Mouse (Mus musculus) embryonic facial prominence, embryonic 10.5 days (tissue): Measurements from ENCODE around the gene Hs6st3. TPM values are rescaled to one million over a fixed set of nuclear protein-coding genes. Genes with fewer than 3 reads are reported as not detected.

Experiments used
- DNase-seq: peaks from one replicate; pipeline ENCODE4 v3.0.0-alpha.2; 2017; ENCODE audit warnings: low spot score
- H3K27ac ChIP-seq: fragments of 300-500 bp; sonication (generic); replicated peaks from 2 replicates; pipeline ENCODE4 v1.5.1; 2016; ENCODE audit warnings: mild to moderate bottlenecking
- H3K27me3 ChIP-seq: fragments of 300-500 bp; sonication (generic); replicated peaks from 2 replicates; pipeline ENCODE4 v1.6.1; 2016; ENCODE audit warnings: low read depth, mild to moderate bottlenecking; ENCODE audit not compliant: poor library complexity, severe bottlenecking
- H3K36me3 ChIP-seq: fragments of 300-500 bp; sonication (generic); replicated peaks from 2 replicates; pipeline ENCODE4 v1.6.1; 2016; ENCODE audit warnings: mild to moderate bottlenecking, moderate library complexity
- H3K4me1 ChIP-seq: fragments of 300-500 bp; sonication (generic); 2 replicates; pipeline ENCODE4 v1.6.1; 2016
- H3K4me3 ChIP-seq: fragments of 300-500 bp; sonication (generic); 2 replicates; pipeline ENCODE4 v1.5.1; 2016; ENCODE audit warnings: mild to moderate bottlenecking, moderate library complexity
- H3K9me3 ChIP-seq: fragments of 300-500 bp; sonication (generic); 2 replicates; pipeline ENCODE4 v1.6.1; 2016; ENCODE audit warnings: mild to moderate bottlenecking
- WGBS: fragments of 180-500 bp; shearing (Covaris S2); methylation state at CpG from one replicate; pipeline ENCODE4 v1.1.7; 2016; 5-methylcytosine and 5-hydroxymethylcytosine counted together
- polyA plus RNA-seq: library from polyadenylated mRNA; unstranded; fragments of >200 nt; fragmentation: Nextera tagmentation; extraction: Ambion mirVana; gene quantifications from 2 replicates; pipeline ENCODE4 v1.2.1, GENCODE M21; 2016

Gene Hs6st3
- polyA plus RNA-seq, 1 experiment from 2014 or later: not detected

DNA sequence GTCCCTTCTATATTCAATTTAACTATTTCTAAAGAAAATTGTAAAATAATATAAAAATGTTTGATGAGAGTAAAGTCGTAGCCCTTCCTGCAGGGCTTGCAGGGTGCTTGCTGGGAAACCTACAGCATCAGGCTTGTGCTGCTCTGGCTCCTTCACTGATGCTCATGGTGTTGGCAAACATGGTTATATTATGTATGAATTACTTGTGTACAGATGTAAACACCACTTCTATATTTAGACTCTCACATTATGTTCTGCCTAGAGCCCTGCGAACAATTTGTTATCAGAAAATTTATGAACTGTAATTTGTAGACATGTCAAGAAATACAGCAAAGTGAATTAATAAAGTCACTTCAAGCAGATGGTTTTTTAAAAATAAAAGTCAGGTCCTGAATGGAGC is 474.7 kb downstream of the Hs6st3 start:
- DNase-seq: no peak
- Histone ChIP-seq H3K36me3 (no peaks in the 10 kb centered on the region), H3K4me3 (no peak overlapping the region), H3K9me3 (no peaks in the 10 kb centered on the region), H3K27ac (no peak overlapping the region), H3K27me3 (no peaks in the 10 kb centered on the region), H3K4me1 (no peaks in the 10 kb centered on the region)
- WGBS: 96% methylated on average over 2 of the region's 2 CpGs

DNA sequence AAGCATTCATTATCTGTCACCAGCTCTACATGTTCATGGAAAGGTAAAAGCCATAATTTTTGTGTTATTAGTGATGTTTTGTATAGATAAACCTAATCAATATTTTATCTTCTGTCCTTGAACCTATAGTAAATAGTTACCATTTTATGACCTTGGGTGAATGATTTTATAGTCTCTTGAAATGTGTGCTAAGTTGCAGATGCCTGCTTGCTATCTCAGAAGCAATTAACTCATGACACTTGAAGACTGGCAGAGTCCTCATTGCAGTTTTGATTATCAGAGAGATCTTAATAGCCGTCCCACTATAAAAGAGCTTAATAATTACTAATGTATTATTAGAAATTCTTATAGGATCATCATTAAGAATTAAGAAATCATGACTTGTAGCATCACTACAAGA is 491.0 kb downstream of the Hs6st3 start:
- H3K36me3 ChIP-seq: no peaks in the 10 kb centered on the region
- no peaks in the 10 kb centered on the region for H3K4me1 ChIP-seq
- no peak for DNase-seq
- WGBS: 89% methylated on average over 1 of the region's 1 CpGs
- H3K27me3 ChIP-seq: no peaks in the 10 kb centered on the region
- no peak overlapping the region for H3K27ac ChIP-seq
- H3K9me3 ChIP-seq: no peaks in the 10 kb centered on the region
- no peak overlapping the region for H3K4me3 ChIP-seq

- Histone ChIP-seq H3K36me3 (no peaks in the 10 kb centered on the region), H3K27me3 (no peaks in the 10 kb centered on the region), H3K9me3 (no peaks in the 10 kb centered on the region), H3K4me3 (no peak overlapping the region), H3K27ac (no peak overlapping the region), H3K4me1 (no peaks in the 10 kb centered on the region)
- no peak for DNase-seq
- 80% methylated on average over 3 of the region's 3 CpGs for WGBS
These were observed 494.9 kb downstream of the Hs6st3 start for GRCm38 (mm10) chr14:119633090-119633489.

DNA sequence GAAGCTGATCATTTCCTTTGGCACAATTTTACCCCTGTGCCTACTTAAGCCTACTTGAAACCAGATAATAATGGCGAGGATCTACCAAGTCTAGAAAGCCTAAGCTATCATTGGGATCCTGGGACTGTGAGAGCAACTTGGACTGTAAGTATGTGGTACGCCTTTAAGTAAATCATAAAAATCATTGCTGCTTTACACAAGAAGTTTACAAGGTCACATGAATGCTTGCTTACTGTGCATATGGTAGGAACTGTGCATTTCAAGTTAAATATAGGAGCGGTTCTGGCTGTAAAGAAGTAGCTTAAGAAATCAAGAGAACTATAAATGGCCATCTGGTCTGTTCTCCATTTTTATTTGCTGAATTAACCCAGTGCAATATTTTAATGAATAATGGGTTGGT is 495.5 kb downstream of the Hs6st3 start:
- Histone ChIP-seq H3K27ac (no peak overlapping the region), H3K27me3 (no peaks in the 10 kb centered on the region), H3K4me1 (no peaks in the 10 kb centered on the region), H3K4me3 (no peak overlapping the region), H3K36me3 (no peaks in the 10 kb centered on the region), H3K9me3 (no peaks in the 10 kb centered on the region)
- 87% methylated on average over 3 of the region's 3 CpGs for WGBS
- no peak for DNase-seq

- H3K36me3 ChIP-seq: no peaks in the 10 kb centered on the region
- no peaks in the 10 kb centered on the region for H3K4me1 ChIP-seq
- 91% methylated on average over 1 of the region's 1 CpGs for WGBS
- no peak for DNase-seq
- no peak overlapping the region for H3K4me3 ChIP-seq
- no peak overlapping the region for H3K27ac ChIP-seq
- H3K27me3 ChIP-seq: no peaks in the 10 kb centered on the region
- no peaks in the 10 kb centered on the region for H3K9me3 ChIP-seq
These were observed 504.7 kb downstream of the Hs6st3 start for GRCm38 (mm10) chr14:119642874-119643273.

DNA sequence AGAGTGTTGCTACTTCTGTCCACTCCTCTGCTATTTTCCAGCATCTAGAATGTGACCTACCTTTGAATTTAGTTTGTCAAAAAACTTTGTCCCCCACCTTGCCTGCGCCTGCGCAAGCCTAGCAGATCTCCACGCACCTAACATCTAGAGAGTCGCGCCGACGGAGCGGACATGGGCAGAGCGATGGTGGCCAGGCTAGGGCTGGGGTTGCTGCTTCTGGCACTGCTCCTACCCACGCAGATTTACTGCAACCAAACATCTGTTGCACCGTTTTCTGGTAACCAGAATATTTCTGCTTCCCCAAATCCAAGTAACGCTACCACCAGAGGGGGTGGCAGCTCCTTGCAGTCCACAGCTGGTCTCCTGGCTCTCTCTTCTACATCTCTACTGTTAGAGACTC is 505.7 kb downstream of the Hs6st3 start:
- H3K36me3 ChIP-seq: no peaks in the 10 kb centered on the region
- no peak overlapping the region for H3K4me3 ChIP-seq
- H3K27me3 ChIP-seq: no peaks in the 10 kb centered on the region
- no peaks in the 10 kb centered on the region for H3K4me1 ChIP-seq
- 93% methylated on average over 12 of the region's 12 CpGs for WGBS
- H3K9me3 ChIP-seq: no peaks in the 10 kb centered on the region
- no peak for DNase-seq
- no peak overlapping the region for H3K27ac ChIP-seq

GRCm38 (mm10) chr14:119656936-119657335 is 518.8 kb downstream of the Hs6st3 start:
- Histone ChIP-seq H3K9me3 (no peaks in the 10 kb centered on the region), H3K4me1 (no peaks in the 10 kb centered on the region), H3K27ac (no peak overlapping the region), H3K27me3 (no peaks in the 10 kb centered on the region), H3K4me3 (no peak overlapping the region), H3K36me3 (no peaks in the 10 kb centered on the region)
- 86% methylated on average over 2 of the region's 2 CpGs for WGBS
- no peak for DNase-seq

DNA sequence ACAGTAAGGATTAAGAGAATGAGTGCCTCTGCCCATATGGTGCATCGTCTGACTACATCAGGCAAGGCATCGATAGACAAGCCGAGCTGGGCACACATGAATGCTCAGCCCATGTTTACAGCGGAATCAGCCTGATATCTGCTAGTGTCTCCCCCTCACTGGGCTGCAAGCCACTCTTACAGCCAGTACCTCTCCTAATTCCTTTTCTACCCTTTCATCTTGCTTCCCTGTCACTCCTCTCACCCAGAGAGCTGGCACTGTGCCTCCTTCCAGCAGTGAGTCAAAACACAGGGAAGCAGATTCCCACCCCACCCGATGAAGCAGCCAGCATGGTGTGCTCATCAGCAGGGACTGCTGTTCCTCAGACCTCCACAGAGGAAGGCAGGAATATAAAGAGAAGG is 527.6 kb downstream of the Hs6st3 start:
- Histone ChIP-seq H3K27ac (no peak overlapping the region), H3K4me1 (no peaks in the 10 kb centered on the region), H3K36me3 (no peaks in the 10 kb centered on the region), H3K27me3 (no peaks in the 10 kb centered on the region), H3K9me3 (no peaks in the 10 kb centered on the region), H3K4me3 (no peak overlapping the region)
- no peak for DNase-seq
- 83% methylated on average over 5 of the region's 5 CpGs for WGBS

DNA sequence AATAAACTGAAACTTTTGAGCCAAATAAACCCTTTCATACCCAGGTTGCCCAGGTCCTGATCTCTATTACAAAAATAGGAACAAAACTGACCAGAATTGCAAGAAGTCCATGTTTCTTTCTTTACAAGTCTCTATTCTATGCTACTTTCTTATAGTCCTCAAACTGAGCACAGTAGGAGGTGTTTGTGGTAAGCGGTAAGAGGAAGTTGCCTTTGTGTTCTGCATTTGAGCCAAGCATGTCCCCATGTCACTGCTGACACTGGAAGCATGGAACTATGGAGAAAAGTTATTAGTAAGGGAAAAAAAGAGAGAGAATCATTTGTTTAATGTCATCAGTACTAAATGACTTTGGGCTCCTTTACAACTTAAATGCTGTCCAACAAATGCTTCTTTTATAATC is 529.3 kb downstream of the Hs6st3 start:
- Histone ChIP-seq H3K4me1 (no peaks in the 10 kb centered on the region), H3K4me3 (no peak overlapping the region), H3K27me3 (no peaks in the 10 kb centered on the region), H3K9me3 (no peaks in the 10 kb centered on the region), H3K36me3 (no peaks in the 10 kb centered on the region), H3K27ac (no peak overlapping the region)
- WGBS: 88% methylated on average over 1 of the region's 1 CpGs
- no peak for DNase-seq

DNA sequence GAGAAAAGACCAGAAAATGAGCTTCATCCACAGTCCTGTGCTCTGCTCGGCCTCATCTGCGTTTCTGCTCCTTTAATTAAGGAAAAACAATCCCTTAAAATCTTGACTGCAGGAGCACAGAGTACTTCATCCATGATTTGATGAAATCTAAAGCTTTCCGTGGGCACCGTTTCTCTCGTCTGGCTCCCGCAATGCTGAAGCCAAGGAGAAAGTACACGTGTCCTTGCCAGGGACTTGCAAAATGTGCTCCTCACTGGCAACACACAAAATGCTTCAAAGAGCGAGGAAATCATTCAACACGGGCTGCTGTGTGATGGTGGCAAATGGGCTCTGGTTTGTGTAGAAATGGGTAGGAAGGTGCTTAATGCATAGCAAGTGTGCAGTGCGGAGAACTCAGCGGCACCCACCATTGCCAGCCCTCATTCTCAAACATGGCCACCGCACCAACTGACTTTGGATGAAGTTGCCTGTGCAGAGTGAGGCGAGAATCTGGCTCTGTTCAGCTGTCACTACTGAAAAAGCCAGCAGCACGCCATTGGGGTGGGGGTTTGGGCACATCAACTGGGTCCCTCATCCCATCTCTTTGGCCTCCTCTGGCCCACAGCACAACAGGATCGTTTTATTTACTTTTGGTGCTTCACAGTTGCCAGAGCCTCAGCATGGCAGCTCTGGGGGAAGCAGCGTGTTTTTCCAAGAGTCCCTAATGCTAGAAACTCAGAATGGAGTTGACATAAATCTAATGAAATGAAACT is 532.9 kb downstream of the Hs6st3 start:
- Histone ChIP-seq H3K27me3 (no peaks in the 10 kb centered on the region), H3K27ac (no peak overlapping the region), H3K9me3 (no peaks in the 10 kb centered on the region), H3K4me3 (no peak overlapping the region), H3K4me1 (no peaks in the 10 kb centered on the region), H3K36me3 (no peaks in the 10 kb centered on the region)
- WGBS: 89% methylated on average over 16 of the region's 16 CpGs
- no peak for DNase-seq

- Histone ChIP-seq H3K27me3 (no peaks in the 10 kb centered on the region), H3K4me1 (no peaks in the 10 kb centered on the region), H3K36me3 (no peaks in the 10 kb centered on the region), H3K9me3 (no peaks in the 10 kb centered on the region), H3K4me3 (no peak overlapping the region), H3K27ac (no peak overlapping the region)
- DNase-seq: no peak
- WGBS: 89% methylated on average over 11 of the region's 11 CpGs
These were observed 540.4 kb downstream of the Hs6st3 start for GRCm38 (mm10) chr14:119678574-119678973.

DNA sequence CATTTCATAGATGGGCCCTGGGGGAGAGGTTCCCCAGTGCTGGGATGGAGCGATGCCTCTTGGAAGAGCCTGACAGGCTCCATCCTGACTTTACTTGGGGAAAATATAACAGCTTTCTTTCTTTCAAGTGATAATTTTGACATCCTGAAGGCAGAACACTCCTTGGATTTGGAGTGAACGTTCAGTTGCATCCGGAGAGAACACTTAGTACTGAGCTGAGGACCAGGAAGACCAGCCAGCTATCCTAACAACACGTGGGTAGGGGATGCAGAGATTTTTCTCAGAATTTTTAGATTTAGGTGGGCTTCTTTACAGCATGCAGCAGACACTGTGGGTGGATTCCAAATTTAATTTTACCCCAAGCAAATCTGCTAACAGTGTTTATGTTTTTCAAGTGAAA is 541.9 kb downstream of the Hs6st3 start:
- H3K4me3 ChIP-seq: no peak overlapping the region
- no peaks in the 10 kb centered on the region for H3K36me3 ChIP-seq
- DNase-seq: no peak
- WGBS: 92% methylated on average over 4 of the region's 4 CpGs
- no peaks in the 10 kb centered on the region for H3K27me3 ChIP-seq
- no peaks in the 10 kb centered on the region for H3K4me1 ChIP-seq
- H3K27ac ChIP-seq: no peak overlapping the region
- H3K9me3 ChIP-seq: no peaks in the 10 kb centered on the region

DNA sequence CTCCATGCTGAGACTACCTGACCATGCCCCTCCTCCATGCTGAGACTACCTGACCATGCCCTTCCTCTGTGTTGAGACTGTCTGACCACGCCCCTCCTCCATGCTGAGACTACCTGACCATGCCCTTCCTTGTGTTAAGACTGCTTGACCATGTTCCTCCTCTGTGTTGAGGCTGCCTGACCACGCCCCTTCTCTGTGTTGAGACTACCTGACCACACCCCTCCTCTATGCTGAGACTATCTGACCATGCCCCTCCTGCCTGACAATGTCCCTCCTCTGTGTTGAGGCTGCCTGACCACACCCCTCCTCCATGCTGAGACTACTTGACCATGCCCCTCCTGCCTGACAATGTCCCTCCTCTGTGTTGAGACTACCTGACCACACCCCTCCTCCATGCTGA is 549.7 kb downstream of the Hs6st3 start:
- Histone ChIP-seq H3K27me3 (no peaks in the 10 kb centered on the region), H3K27ac (no peak overlapping the region), H3K4me1 (no peaks in the 10 kb centered on the region), H3K4me3 (no peak overlapping the region), H3K36me3 (no peaks in the 10 kb centered on the region), H3K9me3 (no peaks in the 10 kb centered on the region)
- 82% methylated on average over 2 of the region's 2 CpGs for WGBS
- no peak for DNase-seq
